Mouse (Mus musculus): ENCODE data around the gene Arvcf. TPM values are rescaled to one million over a fixed set of nuclear protein-coding genes. Genes with fewer than 3 reads are reported as not detected.
A peak's percentile ranks its signal among the peaks of the same experiment; 100 is the strongest.

Arvcf gene
- polyA plus RNA-seq, 1 experiment from 2014 or later, result 25.6 TPM

- CTCF ChIA-PET, result interaction anchor here (1.3 to 2.0 kb wide), 2 partner anchors 69 to 71 kb away, joined by 4 to 7 read pairs; partner anchors contain the start of genes Arvcf and Tango2
- in situ Hi-C loops (cut with MboI; ENCODE audit: low pct_unique_long_range_greater_than_20kb), result no loop called here
- no peak for TF ChIP-seq CTCF (IDR thresholded peaks at IDR 0.05)
Observed at GRCm38 (mm10) chr16:18416837-18417236, 68.9 kb downstream of the Arvcf start.

GRCm38 (mm10) chr16:18417491-18417890, 69.5 kb downstream of the Arvcf start:
- ATAC-seq (no peak), DNase-seq (ENCODE audit: low read depth, low spot score) (no peak)
- H3K27me3 ChIP-seq, result no peaks in the 10 kb centered on the region
- CTCF ChIA-PET, result interaction anchor here (0.7 to 2.0 kb wide), 2 partner anchors 64 to 71 kb away, joined by 3 to 7 read pairs; no protein-coding TSS in a partner anchor
- POLR2A ChIA-PET, result interaction anchor here (1.6 kb wide), 1 partner anchor 10 kb away, joined by 4 read pairs; no protein-coding TSS in a partner anchor
- TF ChIP-seq CTCF (IDR thresholded peaks at IDR 0.05), result no peak
- in situ Hi-C loops (cut with MboI; ENCODE audit: low pct_unique_long_range_greater_than_20kb), result no loop called here

More at GRCm38 (mm10) chr16:18416837-18417236, 68.9 kb downstream of the Arvcf start:
- DNase-seq (ENCODE audit: low read depth, low spot score), result no peak
- ATAC-seq, result no peak
- no peaks in the 10 kb centered on the region for H3K27me3 ChIP-seq
- POLR2A ChIA-PET, result no interaction called here

GRCm38 (mm10) chr16:18418756-18419602, 71.0 kb downstream of the Arvcf start:
- POLR2A ChIA-PET, result interaction anchor here (0.9 to 1.6 kb wide), 2 partner anchors 11 to 25 kb away, joined by 3 to 4 read pairs; no protein-coding TSS in a partner anchor

GRCm38 (mm10) chr16:18419603-18420026, 71.6 kb downstream of the Arvcf start:
- ChIA-PET POLR2A (interaction anchor here (0.7 to 0.9 kb wide), 2 partner anchors 25 to 113 kb away, joined by 3 to 12 read pairs; no protein-coding TSS in a partner anchor), CTCF (no interaction called here)
- ATAC-seq (no peak), DNase-seq (ENCODE audit: low read depth, low spot score) (no peak)
- no peaks in the 10 kb centered on the region for H3K27me3 ChIP-seq
- in situ Hi-C loops (cut with MboI; ENCODE audit: low pct_unique_long_range_greater_than_20kb), result no loop called here
- no peak for TF ChIP-seq CTCF (IDR thresholded peaks at IDR 0.05)

More at GRCm38 (mm10) chr16:18418756-18419602, 71.0 kb downstream of the Arvcf start:
- CTCF ChIA-PET, result interaction anchor here (0.9 kb wide), 1 partner anchor 13 kb away, joined by 3 read pairs; no protein-coding TSS in a partner anchor
- no peak for TF ChIP-seq CTCF (IDR thresholded peaks at IDR 0.05)
- DNase-seq (ENCODE audit: low read depth, low spot score), result no peak
- in situ Hi-C loops (cut with MboI; ENCODE audit: low pct_unique_long_range_greater_than_20kb), result no loop called here
- H3K27me3 ChIP-seq, result no peaks in the 10 kb centered on the region
- no peak for ATAC-seq

GRCm38 (mm10) chr16:18420571-18420970, 72.6 kb downstream of the Arvcf start:
- no peak for ATAC-seq
- in situ Hi-C loops (cut with MboI; ENCODE audit: low pct_unique_long_range_greater_than_20kb), result no loop called here
- no peak for TF ChIP-seq CTCF (IDR thresholded peaks at IDR 0.05)

GRCm38 (mm10) chr16:18423203-18423914, 75.4 kb downstream of the Arvcf start:
- H3K27me3 ChIP-seq, result no peaks in the 10 kb centered on the region
- no peak for TF ChIP-seq CTCF (IDR thresholded peaks at IDR 0.05)
- ATAC-seq (peak; percentile 60), DNase-seq (ENCODE audit: low read depth, low spot score) (no peak)
- in situ Hi-C loops (cut with MboI; ENCODE audit: low pct_unique_long_range_greater_than_20kb), result no loop called here
- CTCF ChIA-PET, result interaction anchor here (1.0 to 1.3 kb wide), 4 partner anchors 17 to 124 kb away, joined by 3 read pairs; no protein-coding TSS in a partner anchor
- POLR2A ChIA-PET, result interaction anchor here (1.0 to 2.4 kb wide), 2 partner anchors 10 to 18 kb away, joined by 3 to 10 read pairs; no protein-coding TSS in a partner anchor

More at GRCm38 (mm10) chr16:18420571-18420970, 72.6 kb downstream of the Arvcf start:
- no peaks in the 10 kb centered on the region for H3K27me3 ChIP-seq
- POLR2A ChIA-PET, result no interaction called here
- no peak for DNase-seq (ENCODE audit: low read depth, low spot score)
- CTCF ChIA-PET, result interaction anchor here (1.0 kb wide), 1 partner anchor 18 kb away, joined by 3 read pairs; no protein-coding TSS in a partner anchor

- ChIA-PET CTCF (interaction anchor here (1.0 to 1.3 kb wide), 3 partner anchors 17 to 124 kb away, joined by 3 read pairs; no protein-coding TSS in a partner anchor), POLR2A (interaction anchor here (0.8 to 2.4 kb wide), 4 partner anchors 11 to 76 kb away, joined by 3 to 10 read pairs (median 4); partner anchors contain the start of genes Arvcf and Tango2)
- DNase-seq (ENCODE audit: low read depth, low spot score) (no peak), ATAC-seq (no peak)
- no peaks in the 10 kb centered on the region for H3K27me3 ChIP-seq
- TF ChIP-seq CTCF (IDR thresholded peaks at IDR 0.05), result no peak
- in situ Hi-C loops (cut with MboI; ENCODE audit: low pct_unique_long_range_greater_than_20kb), result no loop called here
Observed at GRCm38 (mm10) chr16:18423915-18424265, 75.9 kb downstream of the Arvcf start.

- H3K27me3 ChIP-seq, result no peaks in the 10 kb centered on the region
- in situ Hi-C loops (cut with MboI; ENCODE audit: low pct_unique_long_range_greater_than_20kb), result no loop called here
- DNase-seq (ENCODE audit: low read depth, low spot score) (no peak), ATAC-seq (no peak)
- CTCF ChIA-PET, result interaction anchor here (1.0 to 1.7 kb wide), 4 partner anchors 10 to 123 kb away, joined by 3 to 4 read pairs (median 3); no protein-coding TSS in a partner anchor
- TF ChIP-seq CTCF (IDR thresholded peaks at IDR 0.05), result no peak
- POLR2A ChIA-PET, result interaction anchor here (0.6 to 2.4 kb wide), 7 partner anchors 9 to 77 kb away, joined by 3 to 10 read pairs (median 3); partner anchors contain the start of genes Arvcf and Tango2
Observed at GRCm38 (mm10) chr16:18424364-18425045, 76.5 kb downstream of the Arvcf start.

- ChIA-PET POLR2A (interaction anchor here (0.6 to 2.0 kb wide), 4 partner anchors 14 to 78 kb away, joined by 3 to 6 read pairs (median 4); partner anchors contain the start of genes Arvcf and Tango2), CTCF (interaction anchor here (1.1 to 1.7 kb wide), 3 partner anchors 11 to 73 kb away, joined by 3 to 5 read pairs (median 4); no protein-coding TSS in a partner anchor)
- DNase-seq (ENCODE audit: low read depth, low spot score) (no peak), ATAC-seq (no peak)
- in situ Hi-C loops (cut with MboI; ENCODE audit: low pct_unique_long_range_greater_than_20kb), result no loop called here
- H3K27me3 ChIP-seq, result no peaks in the 10 kb centered on the region
- TF ChIP-seq CTCF (IDR thresholded peaks at IDR 0.05), result no peak
Observed at GRCm38 (mm10) chr16:18425475-18426214, 77.7 kb downstream of the Arvcf start.
